Mouse (Mus musculus) C2C12 (cell line): ENCODE data around the gene Fam186b. TPM values are rescaled to one million over a fixed set of nuclear protein-coding genes. Genes with fewer than 3 reads are reported as not detected.

ENCODE experiments used
- H3K27me3 ChIP-seq: one replicate; pipeline ENCODE4 v1.6.1; 2011; ENCODE audit not compliant: control insufficient read depth, insufficient read depth, insufficient read length
- H3K36me3 ChIP-seq: one replicate; pipeline ENCODE4 v1.6.1; 2011; ENCODE audit not compliant: control insufficient read depth, insufficient read depth
- H3K4me3 ChIP-seq: one replicate; pipeline ENCODE4 v1.5.1; 2011; ENCODE audit warnings: mild to moderate bottlenecking, control low read depth; ENCODE audit not compliant: poor library complexity, insufficient read depth, severe bottlenecking
- H3K79me2 ChIP-seq: one replicate; pipeline ENCODE4 v1.6.1; 2011; ENCODE audit not compliant: control insufficient read depth, insufficient read depth
- H3K79me3 ChIP-seq: one replicate; pipeline ENCODE4 v1.6.1; 2011; ENCODE audit warnings: low read depth, control low read depth
- H3ac ChIP-seq: one replicate; pipeline ENCODE3; 2011; ENCODE audit warnings: low read depth; ENCODE audit not compliant: control insufficient read depth, insufficient read length
- CEBPB ChIP-seq: IDR thresholded peaks from one replicate; pipeline ENCODE4 v1.6.1; 2011; ENCODE audit warnings: low read depth, mild to moderate bottlenecking, control low read depth, moderate library complexity
- CTCF ChIP-seq: IDR thresholded peaks from one replicate; pipeline ENCODE4 v1.5.1; 2011; ENCODE audit not compliant: control insufficient read depth, insufficient read depth, insufficient read length
- FOSL1 ChIP-seq: IDR thresholded peaks from one replicate; pipeline ENCODE4 v1.8.0; 2011; ENCODE audit warnings: mild to moderate bottlenecking, low read length; ENCODE audit not compliant: poor library complexity, insufficient read depth, severe bottlenecking
- MAX ChIP-seq: IDR thresholded peaks from one replicate; pipeline ENCODE4 v1.6.1; 2011; ENCODE audit warnings: mild to moderate bottlenecking, control low read depth
- MYOD1 ChIP-seq: IDR thresholded peaks from one replicate; pipeline ENCODE4 v1.6.1; 2011; ENCODE audit warnings: low read depth; ENCODE audit not compliant: control insufficient read depth, insufficient read length
- MYOG ChIP-seq: IDR thresholded peaks from one replicate; pipeline ENCODE4 v1.6.1; 2011; ENCODE audit not compliant: control insufficient read depth, insufficient read length; ENCODE audit errors: extremely low read depth
- USF1 ChIP-seq: IDR thresholded peaks from one replicate; pipeline ENCODE4 v1.6.1; 2011; ENCODE audit warnings: low read depth, mild to moderate bottlenecking, control low read depth, moderate library complexity
- polyA plus RNA-seq: library from polyadenylated mRNA; unstranded; fragments of >200 nt; fragmentation: generic; extraction: Trizol; gene quantifications from one replicate; pipeline ENCODE4 v1.2.1, GENCODE M21; 2012; ENCODE audit warnings: missing spikeins

Fam186b gene
- polyA plus RNA-seq, 1 experiment: not detected

DNA sequence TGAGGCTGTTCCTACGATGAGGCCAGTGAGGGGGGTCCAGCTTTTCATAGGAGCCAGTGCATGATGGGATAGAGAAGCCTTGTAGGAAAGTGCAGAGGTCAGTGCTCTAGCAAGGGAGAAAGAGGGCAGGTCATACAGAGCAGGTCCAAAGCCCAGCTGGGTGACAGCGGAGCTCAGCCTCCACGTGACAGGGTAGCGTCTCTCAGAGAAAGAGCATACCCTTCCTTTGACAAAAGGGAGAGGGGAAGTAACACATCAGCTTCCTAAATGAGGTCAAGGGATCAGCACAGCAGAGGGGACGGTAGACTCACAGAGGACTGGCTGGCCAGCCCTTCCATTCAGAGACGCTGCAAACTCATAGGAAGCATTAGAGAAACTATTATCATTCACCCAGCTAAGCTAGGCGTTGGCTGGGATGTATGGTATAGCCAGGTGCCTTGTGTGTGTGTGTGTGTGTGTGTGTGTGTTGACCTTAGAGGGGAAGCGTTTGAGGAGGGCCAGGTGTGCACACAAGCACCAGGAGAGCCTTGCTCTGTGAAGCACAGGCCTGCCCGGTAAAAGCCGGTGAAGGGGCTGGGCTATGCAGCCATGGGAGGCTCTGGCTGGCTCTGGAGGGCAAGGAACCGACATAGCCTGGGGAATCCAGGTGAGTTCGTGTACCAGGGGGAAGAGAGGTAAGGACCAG lies 61.2 kb downstream of the Fam186b start:
- Histone ChIP-seq H3ac (no peak overlapping the region), H3K79me2 (no peaks in the 10 kb centered on the region), H3K36me3 (no peaks in the 10 kb centered on the region), H3K4me3 (no peak overlapping the region), H3K79me3 (no peaks in the 10 kb centered on the region), H3K27me3 (peaks cover 59% of the 10 kb centered on the region)
- no peak for TF ChIP-seq FOSL1
- no peak for TF ChIP-seq MAX
- TF ChIP-seq CEBPB: no peak
- no peak for TF ChIP-seq CTCF
- no peak for TF ChIP-seq USF1
- no peak for TF ChIP-seq MYOD1
- no peak for TF ChIP-seq MYOG

DNA sequence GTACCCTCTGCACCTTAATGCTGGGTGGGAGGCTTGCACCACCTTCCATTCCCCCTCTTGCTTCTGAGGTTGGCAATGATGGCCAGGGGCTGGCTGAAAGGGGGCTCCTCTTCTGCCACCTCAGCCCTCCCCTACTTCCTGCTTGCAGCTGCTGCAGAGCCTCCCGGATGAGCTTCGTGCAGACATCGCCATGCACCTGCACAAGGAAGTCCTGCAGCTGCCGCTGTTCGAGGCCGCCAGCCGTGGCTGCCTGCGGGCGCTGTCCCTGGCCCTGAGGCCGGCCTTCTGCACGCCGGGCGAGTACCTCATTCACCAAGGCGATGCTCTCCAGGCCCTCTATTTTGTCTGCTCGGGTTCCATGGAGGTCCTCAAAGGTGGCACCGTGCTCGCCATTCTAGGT lies 62.0 kb downstream of the Fam186b start:
- Histone ChIP-seq H3K27me3 (peaks cover 67% of the 10 kb centered on the region), H3K36me3 (no peaks in the 10 kb centered on the region), H3K4me3 (no peak overlapping the region), H3K79me2 (no peaks in the 10 kb centered on the region), H3ac (no peak overlapping the region), H3K79me3 (no peaks in the 10 kb centered on the region)
- TF ChIP-seq USF1 (no peak), FOSL1 (no peak), CEBPB (no peak), MYOD1 (no peak)

DNA sequence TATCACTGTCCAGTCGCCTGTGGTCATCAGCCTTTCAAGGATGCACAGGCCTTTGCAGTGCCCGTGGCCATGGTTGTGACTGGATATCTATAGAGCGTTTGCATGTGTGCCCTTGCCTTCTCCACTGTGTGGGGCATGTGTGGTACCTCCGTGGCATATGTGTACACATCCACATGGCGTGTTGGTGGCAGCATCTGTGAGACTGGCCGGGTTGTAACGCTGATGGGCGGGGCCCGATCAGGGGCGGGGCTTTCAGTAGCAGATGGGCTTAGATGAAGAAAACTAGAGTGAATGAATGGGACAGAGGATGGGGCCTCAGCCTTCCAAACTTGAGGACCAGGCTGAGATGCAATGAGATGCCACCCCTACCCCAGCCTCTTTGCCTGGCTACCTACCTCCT lies 63.7 kb downstream of the Fam186b start:
- Histone ChIP-seq H3K79me3 (no peaks in the 10 kb centered on the region), H3ac (no peak overlapping the region), H3K27me3 (peaks cover 84% of the 10 kb centered on the region), H3K36me3 (no peaks in the 10 kb centered on the region), H3K79me2 (no peaks in the 10 kb centered on the region), H3K4me3 (no peak overlapping the region)
- TF ChIP-seq FOSL1 (no peak), MAX (no peak), MYOD1 (no peak), MYOG (no peak), CEBPB (no peak), USF1 (no peak), CTCF (no peak)

DNA sequence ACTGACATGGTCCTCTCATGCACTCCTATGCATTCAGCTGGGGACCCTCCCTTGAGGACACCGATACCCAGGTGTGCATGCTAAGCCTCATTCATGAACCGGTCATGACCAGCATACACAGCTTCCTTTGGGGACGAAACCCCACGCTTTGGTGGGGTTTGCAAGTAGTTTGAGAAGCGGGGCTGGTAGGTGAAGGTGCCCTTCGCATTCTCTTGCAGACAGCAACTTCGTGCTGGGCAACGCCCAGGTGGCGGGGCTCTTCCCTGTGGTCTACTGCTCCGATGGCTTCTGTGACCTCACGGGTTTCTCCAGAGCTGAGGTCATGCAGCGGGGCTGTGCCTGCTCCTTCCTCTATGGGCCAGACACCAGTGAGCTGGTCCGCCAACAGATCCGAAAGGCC lies 69.6 kb downstream of the Fam186b start:
- no peaks in the 10 kb centered on the region for H3K79me3 ChIP-seq
- H3ac ChIP-seq: no peak overlapping the region
- H3K36me3 ChIP-seq: no peaks in the 10 kb centered on the region
- peaks cover 95% of the 10 kb centered on the region for H3K27me3 ChIP-seq
- H3K79me2 ChIP-seq: no peaks in the 10 kb centered on the region
- TF ChIP-seq CEBPB (no peak), MAX (no peak), CTCF (no peak), USF1 (no peak), MYOD1 (no peak), FOSL1 (no peak), MYOG (no peak)
- no peak overlapping the region for H3K4me3 ChIP-seq

DNA sequence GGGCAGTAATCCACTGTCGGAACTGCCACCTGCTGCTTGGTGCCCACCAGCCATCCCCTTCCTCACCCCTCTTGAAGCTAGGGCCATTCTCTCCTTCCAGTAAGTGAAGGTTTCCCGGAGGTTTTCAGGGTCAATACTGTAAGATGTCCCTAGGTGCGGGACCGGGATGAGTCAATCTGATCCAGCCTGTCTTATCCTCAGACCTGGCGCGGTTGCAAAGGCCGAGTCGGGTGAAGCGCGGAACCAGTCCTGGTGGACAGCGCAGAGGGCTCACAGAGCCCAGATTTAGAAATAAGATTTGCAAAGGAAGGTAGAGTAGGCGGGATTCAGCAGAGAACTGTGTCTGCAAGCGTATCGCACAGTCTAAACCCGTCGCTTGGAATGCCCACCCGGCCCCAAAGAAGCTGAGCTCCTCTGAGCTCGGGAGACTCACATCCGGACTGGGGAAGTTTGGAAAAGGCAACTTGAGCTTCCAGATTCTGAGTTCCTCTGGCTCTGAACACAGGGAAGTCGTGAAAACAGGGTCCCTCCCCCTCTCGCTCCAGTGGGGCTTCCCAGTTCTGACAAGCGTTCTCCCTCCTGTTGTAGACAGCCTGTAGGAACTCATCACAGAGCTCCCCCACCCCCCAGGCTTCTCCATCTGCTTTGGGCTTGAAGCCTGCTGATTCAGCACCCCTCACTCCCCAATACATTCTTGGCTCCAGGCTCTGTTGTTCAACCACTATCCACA lies 70.4 kb downstream of the Fam186b start:
- H3K79me2 ChIP-seq: no peaks in the 10 kb centered on the region
- no peak overlapping the region for H3K4me3 ChIP-seq
- H3K36me3 ChIP-seq: no peaks in the 10 kb centered on the region
- peaks cover 91% of the 10 kb centered on the region for H3K27me3 ChIP-seq
- TF ChIP-seq MYOD1: no peak
- TF ChIP-seq MAX: no peak
- TF ChIP-seq CTCF: no peak
- TF ChIP-seq MYOG: no peak
- no peak for TF ChIP-seq FOSL1
- TF ChIP-seq CEBPB: no peak
- no peak for TF ChIP-seq USF1
- H3K79me3 ChIP-seq: no peaks in the 10 kb centered on the region
- no peak overlapping the region for H3ac ChIP-seq
